Comparison of ENCODE assay signal across 24 mouse cellular contexts in genomic region chr7:111374534-111374933, GRCm38 (mm10).
DNase-seq lines count a peak whose midpoint lies in the region; ATAC-seq and TF ChIP-seq lines count a peak whose summit lies in the region.
"Had no signal": no experiment of that assay in that cellular context is flagged by ENCODE, and none has a peak within 500 bp of the region (broad histone marks: within the 10 kb centered on the region; RNA-seq: fewer than 3 reads in every experiment).

No protein-coding gene starts in this region.

- DNase-seq in heart, adult 11 months = peak; percentile 66
- DNase-seq in kidney, adult 9 months = no peak
- DNase-seq in midbrain, postnatal 0 days (ENCODE audit: low spot score) = no peak
- DNase-seq in midbrain, embryonic 14.5 days = no peak
- DNase-seq: adrenal gland, adult 8-10 months; adrenal gland, postnatal 14 days; adrenal gland, postnatal 36 days; B cell, adult 2 months; cerebellum, adult 11-12 months; cerebellum, adult 2 months; cerebellum, adult 9-10 months; cerebellum, postnatal 10 days; cerebellum, postnatal 25 days had no signal

- H3K27ac ChIP-seq in heart, embryonic 11.5 days (ENCODE audit: low read depth, low read length) = no peak overlapping the region
- no peak overlapping the region for H3K27ac ChIP-seq in kidney, embryonic 15.5 days
- no peak overlapping the region for H3K27ac ChIP-seq in midbrain, postnatal 0 days (ENCODE audit: low read depth, low read length)
- H3K27ac ChIP-seq in midbrain, embryonic 14.5 days (replicated peaks; ENCODE audit: low read depth, low read length) = no peak overlapping the region
- H3K27ac ChIP-seq: embryonic facial prominence, embryonic 10.5 days; embryonic facial prominence, embryonic 12.5 days; forebrain, embryonic 13.5 days; forebrain, embryonic 15.5 days had no signal

- H3K27me3 ChIP-seq in heart, embryonic 11.5 days (ENCODE audit: control insufficient read depth, insufficient read depth, low read length) = no peaks in the 10 kb centered on the region
- H3K27me3 ChIP-seq in kidney, embryonic 15.5 days = no peaks in the 10 kb centered on the region
- no peaks in the 10 kb centered on the region for H3K27me3 ChIP-seq in midbrain, postnatal 0 days (ENCODE audit: insufficient read depth, low read length)
- no peaks in the 10 kb centered on the region for H3K27me3 ChIP-seq in midbrain, embryonic 14.5 days (ENCODE audit: control insufficient read depth, insufficient read depth, low read length)
- H3K27me3 ChIP-seq: CH12.LX; embryonic facial prominence, embryonic 12.5 days; forebrain, embryonic 13.5 days; forebrain, embryonic 15.5 days; Patski had no signal

- 79% methylated on average over 7 of the region's 7 CpGs for WGBS in heart, embryonic 11.5 days (ENCODE audit: insufficient replicate concordance)
- 84% methylated on average over 7 of the region's 7 CpGs for WGBS in kidney, embryonic 15.5 days
- WGBS in midbrain, postnatal 0 days = 94% methylated on average over 7 of the region's 7 CpGs
- 87% methylated on average over 7 of the region's 7 CpGs for WGBS in midbrain, embryonic 14.5 days

- H3K9ac ChIP-seq in heart, embryonic 11.5 days (ENCODE audit: low read depth, low read length) = no peak overlapping the region
- H3K9ac ChIP-seq in kidney, embryonic 15.5 days = no peak overlapping the region
- no peak overlapping the region for H3K9ac ChIP-seq in midbrain, postnatal 0 days (replicated peaks; ENCODE audit: low read length, poor library complexity, severe bottlenecking)
- no peak overlapping the region for H3K9ac ChIP-seq in midbrain, embryonic 14.5 days (replicated peaks; ENCODE audit: low read length)
- H3K9ac ChIP-seq: embryonic facial prominence, embryonic 12.5 days; forebrain, embryonic 13.5 days; forebrain, embryonic 15.5 days had no signal

- H3K36me3 ChIP-seq in heart, embryonic 11.5 days (ENCODE audit: control insufficient read depth, insufficient read depth, low read length) = no peaks in the 10 kb centered on the region
- H3K36me3 ChIP-seq in kidney, embryonic 15.5 days = no peaks in the 10 kb centered on the region
- H3K36me3 ChIP-seq in midbrain, postnatal 0 days (ENCODE audit: insufficient read depth, low read length) = no peaks in the 10 kb centered on the region
- no peaks in the 10 kb centered on the region for H3K36me3 ChIP-seq in midbrain, embryonic 14.5 days (ENCODE audit: control insufficient read depth, insufficient read depth, low read length)
- H3K36me3 ChIP-seq: embryonic facial prominence, embryonic 10.5 days; embryonic facial prominence, embryonic 12.5 days; forebrain, embryonic 15.5 days; G1E had no signal

- no peaks in the 10 kb centered on the region for H3K9me3 ChIP-seq in heart, embryonic 11.5 days (replicated peaks; ENCODE audit: control insufficient read depth, low read length)
- no peaks in the 10 kb centered on the region for H3K9me3 ChIP-seq in kidney, embryonic 15.5 days (replicated peaks)
- no peaks in the 10 kb centered on the region for H3K9me3 ChIP-seq in midbrain, postnatal 0 days (ENCODE audit: low read length)
- H3K9me3 ChIP-seq in midbrain, embryonic 14.5 days (ENCODE audit: control insufficient read depth, low read length) = no peaks in the 10 kb centered on the region
- H3K9me3 ChIP-seq: embryonic facial prominence, embryonic 10.5 days; embryonic facial prominence, embryonic 12.5 days; forebrain, embryonic 13.5 days; forebrain, embryonic 15.5 days had no signal

- H3K4me1 ChIP-seq in heart, embryonic 11.5 days (ENCODE audit: control insufficient read depth, insufficient read depth, low read length) = no peaks in the 10 kb centered on the region
- H3K4me1 ChIP-seq in kidney, embryonic 15.5 days = peaks cover 6% of the 10 kb centered on the region; the same call in 1 of the 2 replicates
- no peaks in the 10 kb centered on the region for H3K4me1 ChIP-seq in midbrain, postnatal 0 days (ENCODE audit: insufficient read depth, low read length)
- 0 out of 2 replicates have a peak, but pooled peaks cover 6% of the 10 kb centered on the region for H3K4me1 ChIP-seq in midbrain, embryonic 14.5 days (ENCODE audit: control insufficient read depth, insufficient read depth, low read length)
- H3K4me1 ChIP-seq: embryonic facial prominence, embryonic 10.5 days; embryonic facial prominence, embryonic 12.5 days had no signal

- no peak overlapping the region for H3K4me3 ChIP-seq in heart, embryonic 11.5 days (ENCODE audit: low read depth, low read length)
- no peak overlapping the region for H3K4me3 ChIP-seq in kidney, embryonic 15.5 days (replicated peaks)
- no peak overlapping the region for H3K4me3 ChIP-seq in midbrain, postnatal 0 days (ENCODE audit: low read depth, low read length)
- H3K4me3 ChIP-seq in midbrain, embryonic 14.5 days (replicated peaks; ENCODE audit: low read depth, low read length) = no peak overlapping the region
- H3K4me3 ChIP-seq: embryonic facial prominence, embryonic 10.5 days; embryonic facial prominence, embryonic 12.5 days; forebrain, embryonic 13.5 days; forebrain, embryonic 15.5 days had no signal

- ATAC-seq in heart, embryonic 11.5 days (replicated peaks; ENCODE audit: insufficient number of reproducible peaks, low FRiP score, low TSS enrichment) = no peak
- 0 out of 2 replicates have a peak, but pooled peaks have one; percentile 64 for ATAC-seq in kidney, embryonic 15.5 days (replicated peaks; ENCODE audit: low FRiP score)
- no peak for ATAC-seq in midbrain, postnatal 0 days (ENCODE audit: low FRiP score)
- no peak for ATAC-seq in midbrain, embryonic 14.5 days (ENCODE audit: low FRiP score, low TSS enrichment)
- ATAC-seq: activated CD4-positive, CD25-positive, alpha-beta regulatory T cell, adult 4 months; CD4-positive, CD25-positive, alpha-beta regulatory T cell, adult 4 months; forebrain, embryonic 13.5 days; forebrain, embryonic 15.5 days; Patski had no signal

- no peak overlapping the region for H3K4me2 ChIP-seq in heart, embryonic 11.5 days
- no peak overlapping the region for H3K4me2 ChIP-seq in kidney, embryonic 15.5 days
- H3K4me2 ChIP-seq in midbrain, postnatal 0 days (ENCODE audit: low read depth, low read length, poor library complexity, severe bottlenecking) = no peak overlapping the region
- no peak overlapping the region for H3K4me2 ChIP-seq in midbrain, embryonic 14.5 days (ENCODE audit: low read length)
- H3K4me2 ChIP-seq: embryonic facial prominence, embryonic 12.5 days; forebrain, embryonic 13.5 days; forebrain, embryonic 15.5 days had no signal

- TF ChIP-seq CTCF in midbrain, postnatal 0 days (IDR thresholded peaks at IDR 0.05) = peak; percentile 13; the same call in 1 of the 2 replicates
